Mouse (Mus musculus): ENCODE measurements around the gene Vps13a.
A peak's percentile ranks its signal among the peaks of the same experiment; 100 is the strongest.

- TF ChIP-seq MAX (IDR thresholded peaks at IDR 0.05; ENCODE audit: low read length) (no peak), TBP (IDR thresholded peaks at IDR 0.05; ENCODE audit: low read depth, low read length) (no peak), MEF2A (IDR thresholded peaks at IDR 0.05; ENCODE audit: extremely low read depth, insufficient replicate concordance, low read depth, low read length, poor library complexity, severe bottlenecking) (no peak), CTCF (IDR thresholded peaks at IDR 0.05 in 2 of 3, conservative IDR thresholded peaks at IDR 0.05 in 1 of 3; ENCODE audit: control insufficient read depth in 1 of 3, insufficient read depth in 1 of 3, low read depth in 2 of 3, low read length in 3 of 3, poor library complexity in 1 of 3, severe bottlenecking in 1 of 3) (peak in 1 of 3 experiments; percentile 17; a peak in 1 of 6 replicates), SIN3A (IDR thresholded peaks at IDR 0.05; ENCODE audit: low read length) (no peak), ELF1 (IDR thresholded peaks at IDR 0.05; ENCODE audit: low read depth, low read length) (no peak)
These were observed 7.3 kb downstream of the Vps13a start for GRCm38 (mm10) chr19:16773237-16774016.
